Mouse (Mus musculus): ENCODE measurements around the gene Col6a5. TPM values are rescaled to one million over a fixed set of nuclear protein-coding genes. Genes with fewer than 3 reads are reported as not detected.

The Col6a5 gene
- not detected in 2 replicates for polyA plus RNA-seq (2016; fragmentation: Nextera tagmentation; extraction: Ambion mirVana)

DNA sequence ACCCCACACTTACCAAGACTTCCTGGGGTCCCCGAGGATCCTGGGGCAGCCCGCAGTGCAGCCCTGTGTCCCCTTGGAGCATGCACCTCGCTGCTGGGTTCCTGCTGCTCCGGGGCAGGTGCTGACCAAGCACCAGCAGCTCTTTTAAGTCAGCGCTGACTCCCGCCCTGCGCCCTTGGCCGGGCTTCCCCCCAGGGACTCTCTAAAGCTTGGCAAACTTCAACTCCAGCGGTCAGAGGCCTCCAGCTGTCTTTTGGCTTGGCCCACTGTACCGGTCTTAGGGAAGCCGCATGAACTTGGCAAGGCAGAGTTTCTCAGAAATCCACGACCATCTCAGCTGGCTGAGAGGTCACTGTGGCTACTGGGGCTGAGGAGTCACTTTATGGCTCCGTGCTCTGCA, at the start of gene Col6a5:
Gene Col6a5 (minus strand): TSS at position 111 of the 400 bp plus-strand sequence.
- Histone ChIP-seq H3K9me3 (no peaks in the 10 kb centered on the region), H3K4me1 (peaks cover 11% of the 10 kb centered on the region; the same call in 1 of the 2 replicates), H3K27me3 (ENCODE audit: insufficient read depth, poor library complexity, severe bottlenecking) (peaks cover 14% of the 10 kb centered on the region; the same call in 1 of the 2 replicates), H3K4me3 (0 out of 2 replicates have a peak within 1 kb of the TSS, but pooled peaks have one; percentile 2), H3K36me3 (no peaks in the 10 kb centered on the region), H3K27ac (no peak within 1 kb of the TSS)
- DNase-seq (ENCODE audit: low spot score): no peak
- 18% methylated on average over 13 of the region's 13 CpGs for WGBS

DNA sequence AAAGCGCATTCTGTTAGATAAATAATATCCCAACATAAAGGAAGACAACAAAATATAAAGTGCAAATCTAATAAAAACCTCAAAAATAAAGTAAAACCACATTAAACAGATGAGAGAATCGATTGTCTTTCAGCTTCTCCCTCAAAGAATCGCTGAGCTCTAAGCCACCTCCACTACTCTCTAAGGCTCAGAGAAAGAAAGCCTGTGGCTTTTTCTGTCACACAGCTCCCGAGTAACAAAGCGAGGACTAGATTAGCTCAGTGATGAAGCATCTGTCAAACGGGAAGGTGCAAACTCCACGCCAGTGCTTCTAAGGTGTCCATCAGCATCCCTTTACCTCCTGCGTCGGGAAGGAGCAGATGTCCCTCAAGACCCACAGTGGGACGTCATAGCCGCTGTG, 37.5 kb upstream of the Col6a5 start:
- no peaks in the 10 kb centered on the region for H3K36me3 ChIP-seq
- no peak for DNase-seq (ENCODE audit: low spot score)
- no peaks in the 10 kb centered on the region for H3K9me3 ChIP-seq
- WGBS: 62% methylated on average over 11 of the region's 11 CpGs
- no peak overlapping the region for H3K27ac ChIP-seq
- no peaks in the 10 kb centered on the region for H3K27me3 ChIP-seq (ENCODE audit: insufficient read depth, poor library complexity, severe bottlenecking)
- no peaks in the 10 kb centered on the region; the same call in 1 of the 2 replicates for H3K4me1 ChIP-seq
- H3K4me3 ChIP-seq: no peak overlapping the region

DNA sequence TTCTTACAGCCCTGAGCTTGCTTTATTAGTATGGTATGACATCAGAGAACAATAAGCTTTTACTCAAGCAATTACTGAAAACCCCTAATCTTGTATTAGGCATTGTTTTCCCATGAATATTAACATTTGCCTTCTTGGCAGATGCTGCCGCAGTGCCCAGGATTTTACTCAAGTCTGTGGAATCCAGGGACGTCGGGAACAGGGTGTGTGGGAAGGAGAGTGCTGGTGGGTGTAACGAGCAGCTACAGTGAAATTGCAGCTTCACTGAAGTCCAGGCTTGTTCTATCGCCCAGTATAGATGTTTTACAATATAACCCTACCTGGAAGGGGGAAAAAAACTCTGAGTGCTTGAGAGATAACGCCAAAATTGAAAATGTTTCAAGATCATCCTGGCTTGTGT, 32.0 kb upstream of the Col6a5 start:
- no peak overlapping the region for H3K27ac ChIP-seq
- WGBS: 76% methylated on average over 6 of the region's 6 CpGs
- no peaks in the 10 kb centered on the region for H3K36me3 ChIP-seq
- H3K9me3 ChIP-seq: no peaks in the 10 kb centered on the region
- DNase-seq (ENCODE audit: low spot score): no peak
- no peaks in the 10 kb centered on the region for H3K4me1 ChIP-seq
- H3K27me3 ChIP-seq (ENCODE audit: insufficient read depth, poor library complexity, severe bottlenecking): no peaks in the 10 kb centered on the region
- no peak overlapping the region for H3K4me3 ChIP-seq

DNA sequence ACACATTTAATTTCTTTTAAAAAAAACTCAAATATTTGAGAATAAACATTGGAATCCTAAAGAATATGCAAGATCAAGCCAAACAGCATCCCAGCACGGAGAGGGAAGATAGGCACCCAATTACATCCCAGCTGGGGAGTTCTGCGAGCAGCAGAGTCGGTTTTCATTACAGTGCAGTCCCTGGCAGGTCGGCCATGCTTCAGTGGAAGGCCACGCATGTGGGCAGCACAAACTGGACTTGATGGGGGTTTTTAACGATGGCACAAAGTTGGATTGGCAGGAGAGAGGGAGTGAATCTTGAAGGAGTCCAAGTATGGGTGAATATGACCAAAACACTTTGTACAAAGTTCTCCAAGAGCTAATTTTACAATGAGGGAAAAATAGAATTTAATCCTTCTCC, 29.7 kb upstream of the Col6a5 start:
- no peaks in the 10 kb centered on the region for H3K9me3 ChIP-seq
- WGBS: 82% methylated on average over 6 of the region's 6 CpGs
- H3K27ac ChIP-seq: no peak overlapping the region
- H3K27me3 ChIP-seq (ENCODE audit: insufficient read depth, poor library complexity, severe bottlenecking): no peaks in the 10 kb centered on the region
- no peak overlapping the region for H3K4me3 ChIP-seq
- no peaks in the 10 kb centered on the region for H3K4me1 ChIP-seq
- DNase-seq (ENCODE audit: low spot score): no peak
- no peaks in the 10 kb centered on the region for H3K36me3 ChIP-seq

DNA sequence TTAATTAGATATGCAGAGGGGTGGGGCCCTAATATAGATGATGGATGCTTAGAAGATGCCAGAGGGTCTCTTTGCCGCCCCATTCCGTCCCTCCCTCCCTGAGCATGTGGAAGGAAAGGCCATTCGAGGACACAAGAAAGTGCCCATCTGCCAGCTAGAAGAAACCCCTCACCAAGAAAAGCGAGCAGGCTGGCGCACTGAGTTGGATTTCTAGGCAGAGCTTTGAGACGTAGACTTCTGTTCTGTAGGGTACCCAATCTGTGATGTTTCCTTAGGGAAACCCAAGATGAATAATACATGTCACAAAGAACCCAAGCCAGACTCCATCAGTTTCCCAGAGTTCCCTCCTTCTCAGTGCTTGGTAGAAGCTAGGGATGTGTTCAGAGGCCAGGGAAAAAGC, 29.0 kb upstream of the Col6a5 start:
- DNase-seq (ENCODE audit: low spot score): no peak
- Histone ChIP-seq H3K9me3 (no peaks in the 10 kb centered on the region), H3K27ac (no peak overlapping the region), H3K36me3 (no peaks in the 10 kb centered on the region), H3K4me1 (no peaks in the 10 kb centered on the region), H3K4me3 (no peak overlapping the region), H3K27me3 (ENCODE audit: insufficient read depth, poor library complexity, severe bottlenecking) (no peaks in the 10 kb centered on the region)
- WGBS: 86% methylated on average over 6 of the region's 6 CpGs

DNA sequence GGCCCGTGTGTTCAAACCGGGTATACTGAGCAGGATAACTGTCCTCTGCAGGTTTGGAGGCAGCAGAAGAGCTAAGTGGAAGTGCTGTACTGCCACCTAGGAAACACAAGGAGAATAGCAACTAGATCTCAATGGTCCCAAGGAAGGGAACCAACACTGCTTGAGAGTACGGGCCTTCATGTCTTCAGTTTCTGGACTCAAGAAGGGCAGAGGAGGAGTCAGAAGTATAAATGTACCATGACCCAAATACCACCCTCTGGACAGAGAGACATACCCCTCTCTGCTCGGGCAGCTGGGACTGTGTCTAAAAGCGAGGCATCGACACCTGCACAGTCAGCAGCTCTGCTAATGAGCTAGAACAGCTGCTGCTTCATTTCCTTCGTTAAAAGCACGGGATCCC, 27.7 kb upstream of the Col6a5 start:
- Histone ChIP-seq H3K27ac (no peak overlapping the region), H3K9me3 (no peaks in the 10 kb centered on the region), H3K4me3 (no peak overlapping the region), H3K27me3 (ENCODE audit: insufficient read depth, poor library complexity, severe bottlenecking) (no peaks in the 10 kb centered on the region), H3K4me1 (no peaks in the 10 kb centered on the region), H3K36me3 (no peaks in the 10 kb centered on the region)
- DNase-seq (ENCODE audit: low spot score): no peak
- 69% methylated on average over 8 of the region's 8 CpGs for WGBS

DNA sequence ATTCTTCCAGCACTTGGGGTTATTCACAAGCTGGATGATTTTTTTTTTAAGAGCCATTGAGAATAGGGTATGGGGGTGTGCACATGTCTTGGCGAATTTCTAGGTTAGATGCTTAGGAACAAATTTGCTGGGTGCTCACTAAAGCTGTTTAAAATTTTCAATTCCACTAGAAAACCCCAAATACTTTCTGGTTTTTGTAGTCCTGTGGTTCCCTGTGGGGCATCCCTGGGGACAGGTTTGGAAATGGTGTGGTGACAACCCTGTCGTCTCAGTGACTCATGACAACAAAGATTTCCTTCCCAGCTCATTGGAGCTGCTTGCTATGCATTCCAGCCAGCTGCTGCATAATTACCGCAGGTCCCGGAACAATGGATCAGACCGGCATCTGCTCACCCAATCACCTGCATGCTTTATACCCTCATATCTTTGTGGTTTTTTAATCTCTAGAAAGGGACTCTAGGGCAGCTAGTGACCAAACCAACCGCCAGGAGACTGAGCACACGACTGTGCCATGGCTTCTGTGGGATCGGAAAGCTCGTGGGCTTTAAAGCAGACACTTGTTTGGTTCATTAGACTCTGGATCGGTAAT, 24.6 kb upstream of the Col6a5 start:
- no peaks in the 10 kb centered on the region for H3K27me3 ChIP-seq (ENCODE audit: insufficient read depth, poor library complexity, severe bottlenecking)
- DNase-seq (ENCODE audit: low spot score): no peak
- no peaks in the 10 kb centered on the region for H3K9me3 ChIP-seq
- no peak overlapping the region for H3K27ac ChIP-seq
- WGBS: 42% methylated on average over 10 of the region's 10 CpGs
- no peak overlapping the region for H3K4me3 ChIP-seq
- H3K36me3 ChIP-seq: no peaks in the 10 kb centered on the region
- no peaks in the 10 kb centered on the region for H3K4me1 ChIP-seq

DNA sequence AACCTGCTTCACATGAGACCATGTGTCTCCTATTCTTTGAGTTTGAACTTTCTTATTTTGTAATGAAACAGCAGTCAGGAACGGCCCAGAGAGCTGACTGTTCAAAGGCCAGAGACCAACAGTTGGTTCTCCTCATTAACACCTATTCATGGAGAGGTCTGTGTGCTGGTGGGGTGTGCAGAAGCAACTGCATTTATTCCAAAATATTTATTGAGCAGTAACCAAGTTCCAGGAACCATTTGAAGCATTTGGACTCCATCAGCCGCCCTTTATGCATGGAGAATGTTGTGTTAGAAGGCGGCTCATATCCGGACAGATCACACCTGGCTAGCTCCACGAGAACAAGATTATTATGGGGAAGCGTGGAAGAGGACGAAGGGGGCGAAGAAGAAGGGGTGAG, 18.0 kb upstream of the Col6a5 start:
- Histone ChIP-seq H3K27ac (no peak overlapping the region), H3K4me1 (no peaks in the 10 kb centered on the region), H3K9me3 (no peaks in the 10 kb centered on the region), H3K4me3 (no peak overlapping the region), H3K27me3 (ENCODE audit: insufficient read depth, poor library complexity, severe bottlenecking) (peaks cover 16% of the 10 kb centered on the region; the same call in 1 of the 2 replicates), H3K36me3 (no peaks in the 10 kb centered on the region)
- no peak for DNase-seq (ENCODE audit: low spot score)
- 85% methylated on average over 8 of the region's 8 CpGs for WGBS

DNA sequence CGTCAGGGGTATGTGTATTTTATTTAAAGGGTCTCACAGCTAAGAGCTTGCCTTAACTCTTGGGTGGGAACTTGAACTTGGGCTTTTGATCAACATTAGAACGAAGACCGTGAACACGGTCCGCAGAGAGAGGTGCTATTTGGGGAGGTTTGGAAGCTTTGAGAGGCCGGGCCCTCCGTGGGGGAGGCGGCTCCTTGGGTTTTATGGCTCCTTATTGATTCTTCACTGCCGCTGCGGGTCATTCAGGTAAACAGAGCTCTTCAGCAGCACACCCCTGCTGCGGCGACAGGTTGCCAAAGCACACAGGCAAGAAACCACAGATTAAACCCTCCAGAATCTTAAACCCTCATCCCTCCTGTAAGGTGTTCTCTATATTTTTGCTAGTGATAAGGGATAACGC, 16.4 kb upstream of the Col6a5 start:
- Histone ChIP-seq H3K27ac (no peak overlapping the region), H3K27me3 (ENCODE audit: insufficient read depth, poor library complexity, severe bottlenecking) (peaks cover 16% of the 10 kb centered on the region; the same call in 1 of the 2 replicates), H3K4me3 (no peak overlapping the region), H3K9me3 (no peaks in the 10 kb centered on the region), H3K36me3 (no peaks in the 10 kb centered on the region), H3K4me1 (no peaks in the 10 kb centered on the region)
- DNase-seq (ENCODE audit: low spot score): no peak
- WGBS: 22% methylated on average over 13 of the region's 13 CpGs

DNA sequence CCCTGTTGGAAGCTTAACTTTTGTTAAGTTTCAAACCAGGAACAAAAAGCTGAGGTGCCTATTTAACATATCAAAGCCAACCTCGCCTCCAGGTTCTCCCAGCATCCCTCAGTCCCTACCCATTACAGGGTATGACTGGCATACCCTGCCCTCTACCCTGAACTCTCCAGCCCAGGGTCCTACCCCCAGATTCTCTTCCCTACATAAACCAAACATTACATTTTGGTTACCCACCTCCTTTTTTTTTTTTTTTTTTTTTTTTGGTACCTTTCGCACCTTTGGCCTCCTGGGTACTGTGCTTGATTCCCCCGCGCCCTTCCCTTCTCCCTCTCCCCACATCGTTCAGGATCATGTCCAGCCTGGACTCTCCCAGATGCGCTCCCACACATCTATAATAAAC, 15.9 kb upstream of the Col6a5 start:
- Histone ChIP-seq H3K36me3 (no peaks in the 10 kb centered on the region), H3K4me1 (no peaks in the 10 kb centered on the region), H3K27me3 (ENCODE audit: insufficient read depth, poor library complexity, severe bottlenecking) (peaks cover 16% of the 10 kb centered on the region; the same call in 1 of the 2 replicates), H3K27ac (no peak overlapping the region), H3K9me3 (no peaks in the 10 kb centered on the region), H3K4me3 (no peak overlapping the region)
- WGBS: 49% methylated on average over 6 of the region's 6 CpGs
- no peak for DNase-seq (ENCODE audit: low spot score)

DNA sequence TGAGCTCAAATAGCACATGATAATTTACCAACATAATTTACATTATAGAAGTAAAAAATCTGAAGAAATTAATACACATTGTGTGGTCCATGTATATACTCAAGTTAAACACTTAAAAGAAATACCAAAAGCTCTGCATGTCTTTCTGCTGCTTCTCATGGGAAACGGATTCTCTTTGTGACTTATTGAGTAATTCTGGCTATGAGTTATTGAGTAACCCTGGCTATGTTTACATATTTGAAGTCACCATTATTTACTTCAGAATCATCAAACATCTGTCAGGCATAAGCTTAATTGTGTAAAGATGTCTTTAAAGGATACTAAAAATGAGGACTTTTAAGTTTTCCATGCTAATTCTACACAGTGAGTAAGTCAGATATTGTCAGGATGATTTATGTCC, 13.3 kb upstream of the Col6a5 start:
- no peak overlapping the region for H3K4me3 ChIP-seq
- 85% methylated on average over 1 of the region's 1 CpGs for WGBS
- no peaks in the 10 kb centered on the region for H3K36me3 ChIP-seq
- DNase-seq (ENCODE audit: low spot score): no peak
- H3K9me3 ChIP-seq: no peaks in the 10 kb centered on the region
- H3K27me3 ChIP-seq (ENCODE audit: insufficient read depth, poor library complexity, severe bottlenecking): peaks cover 16% of the 10 kb centered on the region; the same call in 1 of the 2 replicates
- H3K4me1 ChIP-seq: no peaks in the 10 kb centered on the region
- H3K27ac ChIP-seq: no peak overlapping the region

DNA sequence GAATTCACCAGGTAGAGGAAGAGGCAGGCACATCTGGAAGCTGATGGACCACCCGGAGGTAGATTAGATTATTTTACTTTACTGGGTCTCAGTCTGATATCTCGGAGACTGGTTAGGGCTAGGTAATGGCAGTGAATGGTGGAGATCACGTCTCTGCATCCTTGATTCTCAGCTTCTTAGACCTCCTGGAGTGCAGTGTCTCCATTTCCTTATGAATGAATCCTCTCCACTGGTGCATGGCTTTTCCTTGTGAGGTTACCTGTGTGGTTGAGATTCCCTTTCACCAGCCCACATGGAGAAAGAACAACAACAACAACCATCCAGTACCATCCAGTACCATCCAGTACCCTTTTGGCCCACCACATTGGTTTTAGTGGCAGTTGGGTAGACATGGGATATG, 11.6 kb upstream of the Col6a5 start:
- no peaks in the 10 kb centered on the region for H3K36me3 ChIP-seq
- no peak overlapping the region for H3K27ac ChIP-seq
- 78% methylated on average over 3 of the region's 3 CpGs for whole genome bisulfite sequencing
- H3K27me3 ChIP-seq (ENCODE audit: insufficient read depth, poor library complexity, severe bottlenecking): peaks cover 13% of the 10 kb centered on the region; the same call in 1 of the 2 replicates
- DNase-seq (ENCODE audit: low spot score): no peak
- no peaks in the 10 kb centered on the region for H3K4me1 ChIP-seq
- no peaks in the 10 kb centered on the region for H3K9me3 ChIP-seq
- H3K4me3 ChIP-seq: no peak overlapping the region

DNA sequence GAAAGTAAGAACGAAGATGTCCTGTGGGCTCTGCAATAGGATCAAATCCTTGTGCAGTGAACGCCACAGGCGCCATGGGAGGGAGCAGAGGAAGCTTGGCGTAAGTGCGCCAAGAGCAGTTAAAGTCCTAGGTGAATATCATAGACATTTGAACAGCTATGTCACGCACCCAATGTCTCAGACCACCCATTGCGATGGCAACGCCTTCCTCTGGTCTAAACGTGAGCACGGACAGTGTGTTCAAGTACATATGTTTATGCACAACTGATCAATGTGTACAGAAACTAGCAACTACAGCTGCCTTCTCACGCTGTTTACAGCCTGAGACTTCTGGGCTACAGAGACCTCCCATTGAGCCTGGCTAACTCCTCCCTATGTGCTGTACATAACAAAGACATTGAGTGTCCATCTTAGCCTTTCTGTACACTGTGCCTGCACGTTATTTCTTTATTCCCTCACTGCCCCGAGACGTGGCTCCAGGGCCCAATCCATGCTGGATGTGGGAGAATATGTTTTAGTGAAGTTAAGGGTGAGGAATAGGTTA, 11.0 kb upstream of the Col6a5 start:
- peaks cover 8% of the 10 kb centered on the region; the same call in 1 of the 2 replicates for H3K27me3 ChIP-seq (ENCODE audit: insufficient read depth, poor library complexity, severe bottlenecking)
- H3K36me3 ChIP-seq: no peaks in the 10 kb centered on the region
- no peak for DNase-seq (ENCODE audit: low spot score)
- no peaks in the 10 kb centered on the region for H3K9me3 ChIP-seq
- no peak overlapping the region for H3K27ac ChIP-seq
- WGBS: 89% methylated on average over 14 of the region's 14 CpGs
- no peak overlapping the region for H3K4me3 ChIP-seq
- H3K4me1 ChIP-seq: no peaks in the 10 kb centered on the region

DNA sequence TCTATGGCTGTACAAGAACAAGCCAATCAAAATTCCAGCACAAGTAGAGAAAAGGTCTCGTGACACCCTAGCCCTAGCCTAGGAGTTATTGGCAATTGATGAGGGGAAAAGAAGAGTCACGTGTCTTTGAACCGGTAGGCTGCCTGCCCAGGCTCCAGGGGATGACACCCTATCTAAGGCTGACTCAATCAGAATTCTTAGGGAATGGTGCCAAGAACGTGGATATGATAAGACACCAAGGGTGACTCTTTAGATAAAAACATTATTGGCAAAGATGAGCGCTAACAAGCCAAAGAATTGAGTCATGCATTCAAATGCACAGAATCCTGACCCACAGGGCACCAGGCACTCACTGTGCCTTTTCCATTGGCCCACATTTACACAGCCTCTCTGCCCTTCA, 10.5 kb upstream of the Col6a5 start:
- no peak for DNase-seq (ENCODE audit: low spot score)
- H3K4me1 ChIP-seq: no peaks in the 10 kb centered on the region
- peaks cover 3% of the 10 kb centered on the region; the same call in 1 of the 2 replicates for H3K27me3 ChIP-seq (ENCODE audit: insufficient read depth, poor library complexity, severe bottlenecking)
- H3K36me3 ChIP-seq: no peaks in the 10 kb centered on the region
- no peaks in the 10 kb centered on the region for H3K9me3 ChIP-seq
- no peak overlapping the region for H3K4me3 ChIP-seq
- WGBS: 72% methylated on average over 5 of the region's 5 CpGs
- H3K27ac ChIP-seq: no peak overlapping the region
